Mouse (Mus musculus) MEL (cell line): ENCODE data around the gene Rif1. TPM values are rescaled to one million over a fixed set of nuclear protein-coding genes. Genes with fewer than 3 reads are reported as not detected.

Experiments
- DNase-seq: peaks from one replicate; pipeline ENCODE4 v3.0.0; 2011; ENCODE audit warnings: low read depth, low spot score
- H3K27ac ChIP-seq: 2 replicates; pipeline ENCODE4 v1.5.1; 2012; ENCODE audit warnings: low read depth, mild to moderate bottlenecking, control low read depth, low read length, moderate library complexity; ENCODE audit not compliant: control insufficient read depth
- H3K27me3 ChIP-seq, 2 experiments: fragments of 150-350 bp in 1 of 2; sonication (generic) in 1 of 2; 2 replicates each; pipeline ENCODE4 v1.6.1; 2012; ENCODE audit warnings: low read length in 2 of 2, mild to moderate bottlenecking in 2 of 2, improper control_type of control experiment in 1 of 2, moderate library complexity in 1 of 2; ENCODE audit not compliant: insufficient read depth in 2 of 2, control insufficient read depth in 1 of 2
- H3K36me3 ChIP-seq, 2 experiments: 2 replicates each; pipeline ENCODE4 v1.6.1; 2012 to 2014; ENCODE audit warnings: low read length in 2 of 2, improper control_type of control experiment in 1 of 2, inconsistent platforms in 1 of 2, mild to moderate bottlenecking in 1 of 2; ENCODE audit not compliant: insufficient read depth in 2 of 2, control insufficient read depth in 1 of 2
- H3K4me1 ChIP-seq, 2 experiments: fragments of 150-350 bp in 1 of 2; sonication (generic) in 1 of 2; 2 replicates each; pipeline ENCODE4 v1.6.1; 2012; ENCODE audit warnings: low read length in 2 of 2, improper control_type of control experiment in 1 of 2, mild to moderate bottlenecking in 1 of 2; ENCODE audit not compliant: insufficient read depth in 2 of 2, control insufficient read depth in 1 of 2
- H3K4me3 ChIP-seq, 2 experiments: fragments of 150-350 bp in 1 of 2; sonication (generic) in 1 of 2; 2 replicates each; pipeline ENCODE4 v1.5.1; 2012; ENCODE audit warnings: low read depth in 2 of 2, low read length in 2 of 2, mild to moderate bottlenecking in 2 of 2, moderate library complexity in 2 of 2, control low read depth in 1 of 2, improper control_type of control experiment in 1 of 2; ENCODE audit not compliant: control insufficient read depth in 1 of 2, insufficient read depth in 1 of 2
- H3K79me2 ChIP-seq: 2 replicates; pipeline ENCODE4 v1.6.1; 2012; ENCODE audit warnings: mild to moderate bottlenecking, low read length, moderate library complexity; ENCODE audit not compliant: control insufficient read depth, poor library complexity, insufficient read depth
- H3K9ac ChIP-seq: 2 replicates; pipeline ENCODE4 v1.6.1; 2012; ENCODE audit warnings: low read depth, mild to moderate bottlenecking, control low read depth, low read length, moderate library complexity; ENCODE audit not compliant: control insufficient read depth, poor library complexity, severe bottlenecking
- H3K9me3 ChIP-seq: fragments of 150-350 bp; sonication (generic); replicated peaks from 2 replicates; pipeline ENCODE4 v1.6.1; 2012; ENCODE audit warnings: mild to moderate bottlenecking, low read length, improper control_type of control experiment, moderate library complexity; ENCODE audit not compliant: insufficient read depth
- CHD1 ChIP-seq: IDR thresholded peaks from 2 replicates; pipeline ENCODE4 v1.6.1; 2012; ENCODE audit warnings: low read depth, mild to moderate bottlenecking, inconsistent platforms, low read length, improper control_type of control experiment
- CTCF ChIP-seq, 3 experiments: IDR thresholded peaks in 2 of 3; conservative IDR thresholded peaks in 1 of 3; 2 replicates each; pipeline ENCODE4 v1.5.1; 2011 to 2012; ENCODE audit warnings: low read length in 3 of 3, low read depth in 2 of 3, mild to moderate bottlenecking in 2 of 3, improper control_type of control experiment in 1 of 3, inconsistent platforms in 1 of 3, mixed read lengths in 1 of 3, moderate library complexity in 1 of 3; ENCODE audit not compliant: control insufficient read depth in 1 of 3, insufficient read depth in 1 of 3, poor library complexity in 1 of 3, severe bottlenecking in 1 of 3
- E2F4 ChIP-seq: IDR thresholded peaks from 2 replicates; pipeline ENCODE4 v1.6.1; 2011; ENCODE audit warnings: low read depth, low read length, improper control_type of control experiment, borderline replicate concordance
- EP300 ChIP-seq, 2 experiments: IDR thresholded peaks; 2 replicates each; pipeline ENCODE4 v1.6.1; 2011; ENCODE audit warnings: improper control_type of control experiment in 2 of 2, low read length in 2 of 2, low read depth in 1 of 2, mild to moderate bottlenecking in 1 of 2
- ETS1 ChIP-seq: IDR thresholded peaks from 2 replicates; pipeline ENCODE4 v1.6.1; 2012; ENCODE audit warnings: low read depth, mild to moderate bottlenecking, inconsistent platforms, low read length, improper control_type of control experiment, moderate library complexity
- GABPA ChIP-seq: IDR thresholded peaks from 2 replicates; pipeline ENCODE4 v1.6.1; 2012; ENCODE audit warnings: low read depth, mild to moderate bottlenecking, inconsistent platforms, low read length, improper control_type of control experiment, moderate library complexity
- GATA1 ChIP-seq: IDR thresholded peaks from 2 replicates; pipeline ENCODE4 v1.6.1; 2011; ENCODE audit warnings: low read depth, low read length, improper control_type of control experiment
- HCFC1 ChIP-seq: IDR thresholded peaks from 2 replicates; pipeline ENCODE4 v1.6.1; 2012; ENCODE audit warnings: low read depth, mild to moderate bottlenecking, inconsistent platforms, low read length, improper control_type of control experiment, moderate library complexity
- MAFK ChIP-seq: IDR thresholded peaks from 2 replicates; pipeline ENCODE4 v1.6.1; 2011; ENCODE audit warnings: low read depth, mild to moderate bottlenecking, low read length, improper control_type of control experiment, borderline replicate concordance
- MXI1 ChIP-seq: IDR thresholded peaks from 2 replicates; pipeline ENCODE4 v1.6.1; 2011; ENCODE audit warnings: mild to moderate bottlenecking, low read depth, low read length, improper control_type of control experiment
- MYB ChIP-seq: IDR thresholded peaks from 2 replicates; pipeline ENCODE4 v1.6.1; 2011; ENCODE audit warnings: mild to moderate bottlenecking, low read depth, low read length, improper control_type of control experiment
- POLR2A ChIP-seq, 2 experiments: IDR thresholded peaks; 2 replicates each; pipeline ENCODE4 v1.6.1; 2011 to 2012; ENCODE audit warnings: low read length in 2 of 2, mild to moderate bottlenecking in 2 of 2, control low read depth in 1 of 2, improper control_type of control experiment in 1 of 2, low read depth in 1 of 2, moderate library complexity in 1 of 2; ENCODE audit not compliant: control insufficient read depth in 1 of 2, insufficient read depth in 1 of 2, poor library complexity in 1 of 2
- POLR2AphosphoS2 ChIP-seq: IDR thresholded peaks from 2 replicates; pipeline ENCODE4 v1.6.1; 2011; ENCODE audit warnings: low read length, improper control_type of control experiment
- POLR2AphosphoS5 ChIP-seq: IDR thresholded peaks from 2 replicates; pipeline ENCODE4 v1.6.1; 2012; ENCODE audit warnings: low read depth, borderline replicate concordance, mild to moderate bottlenecking, inconsistent platforms, low read length, moderate library complexity, mixed read lengths
- RAD21 ChIP-seq: IDR thresholded peaks from 2 replicates; pipeline ENCODE4 v1.6.1; 2011; ENCODE audit warnings: mild to moderate bottlenecking, low read depth, low read length, improper control_type of control experiment
- RCOR1 ChIP-seq: IDR thresholded peaks from 2 replicates; pipeline ENCODE4 v1.6.1; 2012; ENCODE audit warnings: low read depth, mild to moderate bottlenecking, inconsistent platforms, low read length, improper control_type of control experiment
- SIN3A ChIP-seq: IDR thresholded peaks from 2 replicates; pipeline ENCODE4 v1.6.1; 2012; ENCODE audit warnings: low read length, improper control_type of control experiment, inconsistent platforms
- TBP ChIP-seq: IDR thresholded peaks from 2 replicates; pipeline ENCODE4 v1.8.0; 2011; ENCODE audit warnings: low read depth, low read length, improper control_type of control experiment
- TCF12 ChIP-seq: IDR thresholded peaks from 2 replicates; pipeline ENCODE4 v1.6.1; 2014; ENCODE audit warnings: low read depth, mild to moderate bottlenecking, inconsistent platforms, low read length, improper control_type of control experiment, moderate library complexity
- UBTF ChIP-seq: IDR thresholded peaks from 2 replicates; pipeline ENCODE4 v1.6.1; 2012; ENCODE audit warnings: low read depth, mild to moderate bottlenecking, inconsistent platforms, low read length, improper control_type of control experiment, moderate library complexity, borderline replicate concordance; ENCODE audit not compliant: insufficient read depth
- USF2 ChIP-seq, 2 experiments: IDR thresholded peaks; 2 replicates each; pipeline ENCODE4 v1.6.1; 2011 to 2012; ENCODE audit warnings: improper control_type of control experiment in 2 of 2, low read length in 2 of 2, borderline replicate concordance in 1 of 2, inconsistent platforms in 1 of 2, low read depth in 1 of 2, mild to moderate bottlenecking in 1 of 2; ENCODE audit not compliant: insufficient read depth in 1 of 2
- ZC3H11A ChIP-seq: IDR thresholded peaks from 2 replicates; pipeline ENCODE4 v1.6.1; 2012; ENCODE audit warnings: low read depth, mild to moderate bottlenecking, inconsistent platforms, low read length, improper control_type of control experiment
- ZKSCAN1 ChIP-seq: IDR thresholded peaks from 2 replicates; pipeline ENCODE4 v1.6.1; 2012; ENCODE audit warnings: low read depth, mild to moderate bottlenecking, inconsistent platforms, low read length, improper control_type of control experiment, moderate library complexity
- ZNF384 ChIP-seq: IDR thresholded peaks from 2 replicates; pipeline ENCODE4 v1.6.1; 2012; ENCODE audit warnings: low read depth, mild to moderate bottlenecking, inconsistent platforms, low read length, improper control_type of control experiment
- polyA plus RNA-seq, 2 experiments: library from polyadenylated mRNA; stranded (reverse) in 1 of 2; unstranded in 1 of 2; fragments of >175 nt in 1 of 2; fragments of >200 nt in 1 of 2; gene quantifications; 2 replicates each; pipeline versions ENCODE4 v1.2.1 to v1.2.4; 2012; ENCODE audit warnings: low replicate concordance in 2 of 2, low read depth in 1 of 2; ENCODE audit not compliant: insufficient read length in 2 of 2, insufficient read depth in 1 of 2, missing spikeins in 1 of 2
- total RNA-seq: library from RNA; depleted of rRNA; stranded (reverse); fragments of 300-350 nt; gene quantifications from 2 replicates; pipeline ENCODE4 v1.2.3, GENCODE M21; 2012

The Rif1 gene
- total and polyA plus RNA-seq, 3 experiments, result 31.7 to 247 (median 44.3) TPM

DNA sequence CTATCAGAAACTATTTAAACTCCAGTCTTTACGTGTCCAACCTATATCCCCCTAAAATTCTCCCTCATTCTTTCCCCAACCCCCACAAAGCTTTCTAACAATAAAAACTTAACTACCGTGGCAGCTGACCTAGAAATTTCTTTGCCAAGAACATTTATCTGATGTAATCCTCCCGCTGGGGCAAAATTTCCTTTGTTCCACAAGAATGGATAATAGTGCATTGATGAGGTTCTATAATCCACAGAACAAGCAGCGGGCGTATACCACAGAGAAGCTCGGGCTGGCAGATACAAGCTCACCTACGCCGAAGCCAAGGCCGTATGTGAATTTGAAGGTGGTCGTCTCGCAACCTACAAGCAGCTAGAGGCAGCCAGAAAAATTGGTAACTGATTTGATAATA, 29.1 kb upstream of the Rif1 start:
- no peak overlapping the region for H3K4me3 ChIP-seq
- no peak overlapping the region for H3K9ac ChIP-seq
- DNase-seq, result no peak
- peaks cover 5 to 9% of the 10 kb centered on the region in 2 experiments; a peak in 3 of 4 replicates for H3K27me3 ChIP-seq
- H3K9me3 ChIP-seq, result no peaks in the 10 kb centered on the region
- no peaks in the 10 kb centered on the region for H3K4me1 ChIP-seq
- no peak overlapping the region for H3K27ac ChIP-seq
- no peaks in the 10 kb centered on the region for H3K79me2 ChIP-seq
- TF ChIP-seq TCF12 (no peak), GATA1 (no peak), ETS1 (no peak), E2F4 (no peak), UBTF (no peak), EP300 (IDR thresholded peaks at IDR 0.05; ENCODE audit: low read depth in 1 of 2, low read length in 2 of 2) (no peak), SIN3A (no peak), RAD21 (no peak), TBP (no peak), CTCF (IDR thresholded peaks at IDR 0.05 in 2 of 3, conservative IDR thresholded peaks at IDR 0.05 in 1 of 3; ENCODE audit: control insufficient read depth in 1 of 3, insufficient read depth in 1 of 3, low read depth in 2 of 3, low read length in 3 of 3, poor library complexity in 1 of 3, severe bottlenecking in 1 of 3) (no peak), GABPA (no peak), CHD1 (no peak), RCOR1 (no peak)
- no peaks in the 10 kb centered on the region for H3K36me3 ChIP-seq

DNA sequence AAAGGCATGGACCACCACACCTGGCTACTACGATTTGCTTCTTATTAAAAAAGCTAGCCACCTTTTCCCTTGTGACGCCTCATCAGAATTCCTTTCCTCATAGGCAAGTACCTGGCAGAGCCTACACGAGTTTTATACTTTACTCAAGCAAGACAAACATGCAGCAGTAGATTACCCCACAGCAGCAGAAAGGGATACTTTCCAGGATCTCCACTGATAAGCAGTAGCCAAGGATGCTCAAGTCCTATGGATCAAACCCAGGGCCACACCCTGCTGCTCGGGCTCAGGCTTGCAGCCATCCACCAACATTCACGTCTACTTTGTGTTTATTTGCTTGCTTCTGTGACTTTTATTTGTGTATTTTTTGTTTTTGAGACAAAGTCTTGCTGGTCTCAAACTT, 26.6 kb upstream of the Rif1 start:
- Histone ChIP-seq H3K4me3 (no peak overlapping the region), H3K9ac (no peak overlapping the region), H3K79me2 (no peaks in the 10 kb centered on the region), H3K27me3 (peaks cover 3 to 6% of the 10 kb centered on the region in 2 experiments), H3K9me3 (no peaks in the 10 kb centered on the region), H3K36me3 (no peaks in the 10 kb centered on the region), H3K27ac (no peak overlapping the region), H3K4me1 (no peaks in the 10 kb centered on the region)
- TF ChIP-seq MYB, result no peak
- no peak for TF ChIP-seq POLR2A (IDR thresholded peaks at IDR 0.05; ENCODE audit: control insufficient read depth in 1 of 2, insufficient read depth in 1 of 2, low read depth in 1 of 2, low read length in 2 of 2, poor library complexity in 1 of 2)
- TF ChIP-seq HCFC1, result no peak
- no peak for TF ChIP-seq ETS1
- no peak for TF ChIP-seq MXI1
- TF ChIP-seq ZKSCAN1, result no peak
- no peak for TF ChIP-seq POLR2AphosphoS2
- TF ChIP-seq POLR2AphosphoS5, result no peak
- TF ChIP-seq ZC3H11A, result no peak
- no peak for TF ChIP-seq CTCF (IDR thresholded peaks at IDR 0.05 in 2 of 3, conservative IDR thresholded peaks at IDR 0.05 in 1 of 3; ENCODE audit: control insufficient read depth in 1 of 3, insufficient read depth in 1 of 3, low read depth in 2 of 3, low read length in 3 of 3, poor library complexity in 1 of 3, severe bottlenecking in 1 of 3)
- TF ChIP-seq GABPA, result no peak
- no peak for TF ChIP-seq TCF12
- no peak for TF ChIP-seq USF2 (IDR thresholded peaks at IDR 0.05; ENCODE audit: borderline replicate concordance in 1 of 2, insufficient read depth in 1 of 2, low read depth in 1 of 2, low read length in 2 of 2)
- TF ChIP-seq EP300 (IDR thresholded peaks at IDR 0.05; ENCODE audit: low read depth in 1 of 2, low read length in 2 of 2), result no peak
- TF ChIP-seq RCOR1, result no peak
- TF ChIP-seq ZNF384, result no peak
- TF ChIP-seq MAFK, result no peak
- no peak for DNase-seq
